Mouse (Mus musculus) small intestine, adult 2 months (tissue): ENCODE results near the gene Vps52.
"Not testable (repeated sequence)": the region's sequence is repeated elsewhere in the genome, so short reads cannot be mapped to it uniquely, and the experiment has no call there.

Experiments used
- CTCF ChIP-seq: fragments of 200-500 bp; IDR thresholded peaks from 2 replicates; pipeline ENCODE4 v1.5.1; 2012; ENCODE audit warnings: low read depth, mild to moderate bottlenecking, control low read depth, inconsistent platforms, low read length, moderate library complexity, mixed read lengths; ENCODE audit not compliant: insufficient replicate concordance, insufficient read length; ENCODE audit errors: extremely low read depth
- POLR2A ChIP-seq: fragments of 200-500 bp; IDR thresholded peaks from 2 replicates; pipeline ENCODE4 v1.6.1; 2012; ENCODE audit warnings: low read depth, mild to moderate bottlenecking, control low read depth, inconsistent platforms, low read length, moderate library complexity

DNA sequence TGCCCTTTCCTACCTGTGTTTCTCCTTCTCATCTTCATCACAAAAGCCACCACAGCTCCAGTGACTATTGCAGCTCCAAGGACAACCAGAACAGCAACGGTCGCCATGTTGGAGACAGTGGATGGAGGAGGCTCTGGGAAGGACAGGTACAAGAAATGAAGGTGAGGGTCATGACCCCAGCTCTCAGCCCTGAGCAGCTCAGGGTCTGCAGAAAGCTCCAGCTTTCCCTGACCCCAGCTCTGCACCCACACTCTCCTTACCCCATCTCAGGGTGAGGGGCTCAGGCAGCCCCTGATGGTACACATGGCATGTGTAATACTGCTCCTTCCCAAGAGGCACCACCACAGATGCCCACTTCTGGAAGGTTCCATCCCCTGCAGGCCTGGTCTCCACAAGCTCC, 41.4 kb downstream of the Vps52 start:
- not testable (repeated sequence) for TF ChIP-seq POLR2A, CTCF
